Mouse (Mus musculus) c-Kit-negative CD71-positive TER-119-positive erythroid progenitor cells, embryonic 14.5 days (primary cell): ENCODE data around the gene Atp1a4.
"Not testable (repeated sequence)": the region's sequence is repeated elsewhere in the genome, so short reads cannot be mapped to it uniquely, and the experiment has no call there.

Experiments
- DNase-seq: peaks from one replicate; pipeline ENCODE4 v3.0.0-alpha.2; 2013; ENCODE audit warnings: low read depth, low spot score

The Atp1a4 gene

GRCm38 (mm10) chr1:172281522-172282254 lies 23.5 kb upstream of the Atp1a4 start:
- DNase-seq, result no peak

GRCm38 (mm10) chr1:172279768-172280509 lies 21.7 kb upstream of the Atp1a4 start:
- DNase-seq, result no peak

GRCm38 (mm10) chr1:172278328-172278727 lies 20.1 kb upstream of the Atp1a4 start:
- no peak for DNase-seq

GRCm38 (mm10) chr1:172277172-172277571 lies 19.0 kb upstream of the Atp1a4 start:
- DNase-seq, result no peak

GRCm38 (mm10) chr1:172274547-172274946 lies 16.3 kb upstream of the Atp1a4 start:
- no peak for DNase-seq

GRCm38 (mm10) chr1:172274116-172274515 lies 15.9 kb upstream of the Atp1a4 start:
- no peak for DNase-seq

- DNase-seq, result no peak
Measured at GRCm38 (mm10) chr1:172273386-172273785, 15.2 kb upstream of the Atp1a4 start.

- no peak for DNase-seq
Measured at GRCm38 (mm10) chr1:172271765-172272164, 13.6 kb upstream of the Atp1a4 start.

- no peak for DNase-seq
Measured at GRCm38 (mm10) chr1:172271208-172271607, 13.0 kb upstream of the Atp1a4 start.

GRCm38 (mm10) chr1:172261477-172262078 lies 3.4 kb upstream of the Atp1a4 start, which contains the start of gene Igsf8:
TSS of gene Igsf8 (plus strand) at chr1:172261641.
- DNase-seq, result no peak

- no peak for DNase-seq
Measured at GRCm38 (mm10) chr1:172247679-172248078, 10.5 kb downstream of the Atp1a4 start.

GRCm38 (mm10) chr1:172247216-172247615 lies 11.0 kb downstream of the Atp1a4 start:
- DNase-seq, result no peak

GRCm38 (mm10) chr1:172244645-172245044 lies 13.6 kb downstream of the Atp1a4 start:
- not testable (repeated sequence) for DNase-seq

GRCm38 (mm10) chr1:172243547-172244205 lies 14.5 kb downstream of the Atp1a4 start:
- no peak for DNase-seq

GRCm38 (mm10) chr1:172242401-172242800 lies 15.8 kb downstream of the Atp1a4 start:
- no peak for DNase-seq

GRCm38 (mm10) chr1:172240945-172241708 lies 17.1 kb downstream of the Atp1a4 start:
- DNase-seq, result no peak

- no peak for DNase-seq
Measured at GRCm38 (mm10) chr1:172229215-172229614, 29.0 kb downstream of the Atp1a4 start.

GRCm38 (mm10) chr1:172228209-172228608 lies 30.0 kb downstream of the Atp1a4 start:
- no peak for DNase-seq

- DNase-seq, result no peak
Measured at GRCm38 (mm10) chr1:172221297-172222063, 36.7 kb downstream of the Atp1a4 start.

GRCm38 (mm10) chr1:172220414-172220813 lies 37.8 kb downstream of the Atp1a4 start:
- DNase-seq, result no peak
